Mouse (Mus musculus): ENCODE results near the gene Dut.

DNA sequence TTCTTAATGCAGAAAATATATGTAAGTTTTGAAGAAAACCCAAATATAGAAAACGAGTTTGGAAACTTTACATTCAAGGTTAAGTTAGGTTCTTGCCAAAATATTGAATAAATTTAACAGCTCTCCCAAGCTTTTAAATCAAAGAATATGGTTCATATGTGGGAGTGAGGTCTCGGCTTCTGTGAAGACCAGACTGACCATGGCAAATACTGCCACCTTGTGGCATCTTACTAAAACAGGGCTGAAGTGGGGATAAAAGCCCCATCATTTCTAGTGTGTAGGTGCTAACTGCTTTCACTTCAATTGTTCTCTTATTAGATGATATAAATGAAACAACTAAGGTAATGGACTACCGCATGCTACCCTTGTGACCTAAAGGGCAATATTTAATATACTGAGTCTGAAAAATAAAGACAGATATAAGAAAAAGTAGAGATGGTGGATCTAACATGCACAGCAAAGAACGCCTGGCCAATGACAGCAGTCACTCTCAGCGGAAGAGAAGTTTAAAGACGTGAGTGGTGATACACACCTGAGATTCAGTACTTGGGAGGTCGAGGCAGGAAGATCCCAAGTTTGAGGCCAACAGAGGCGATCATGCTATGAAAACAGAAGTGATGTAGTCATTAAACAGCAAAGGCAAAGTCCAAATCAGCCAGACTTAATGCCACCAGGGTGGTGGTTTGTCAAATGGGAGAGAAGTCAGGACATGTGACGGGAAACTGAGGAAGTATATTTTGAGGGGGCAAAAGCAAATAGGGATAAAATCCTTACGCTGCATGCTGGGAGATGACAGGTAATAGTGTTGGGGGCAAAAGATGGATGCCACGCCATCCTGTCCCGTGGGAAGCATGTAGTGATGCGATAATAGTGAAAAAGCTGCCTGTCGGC lies 12.5 kb downstream of the Dut start:
- TF ChIP-seq CTCF (IDR thresholded peaks at IDR 0.05; ENCODE audit: low read depth, low read length) (no peak; the same call in 1 of the 2 replicates), POLR2A (IDR thresholded peaks at IDR 0.05; ENCODE audit: extremely low read depth, insufficient read depth, low read length) (no peak)

Data from liver, adult 2 months (tissue).